Mouse (Mus musculus) cortical plate, adult 2 months (tissue): ENCODE results near the gene Bmpr2.

Source experiments
- CTCF ChIP-seq: fragments of 200-500 bp; IDR thresholded peaks from 2 replicates; pipeline ENCODE4 v1.5.1; 2011; ENCODE audit warnings: mild to moderate bottlenecking, control low read depth, low read length; ENCODE audit not compliant: insufficient read depth; ENCODE audit errors: extremely low read depth
- POLR2A ChIP-seq: fragments of 200-500 bp; IDR thresholded peaks from 2 replicates; pipeline ENCODE4 v1.6.1; 2011; ENCODE audit warnings: mild to moderate bottlenecking, low read length, control low read depth; ENCODE audit not compliant: insufficient read depth; ENCODE audit errors: extremely low read depth

DNA sequence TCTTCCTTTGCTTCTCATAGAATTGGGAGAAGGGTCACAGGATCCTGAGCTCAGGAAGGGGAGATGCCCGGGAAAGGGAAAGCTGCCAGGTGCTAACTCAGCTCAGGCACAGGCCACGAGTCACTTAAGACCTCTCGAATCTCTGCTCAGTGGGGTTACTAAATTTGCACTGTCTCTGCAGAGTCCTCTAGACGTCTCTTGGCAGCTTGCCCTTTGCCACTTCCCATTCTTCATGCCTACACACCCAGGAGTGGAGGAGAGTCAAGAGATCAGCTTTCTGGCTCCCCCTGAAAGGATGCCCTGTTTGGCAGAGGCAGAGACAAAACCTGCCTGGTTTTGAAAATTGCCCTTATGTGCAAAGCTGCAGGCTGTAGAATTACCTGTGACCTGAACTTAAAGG lies 132.3 kb downstream of the Bmpr2 start:
- TF ChIP-seq POLR2A, result no peak
- no peak for TF ChIP-seq CTCF
